Mouse (Mus musculus) heart, embryonic 13.5 days (tissue): ENCODE measurements around the gene Fen1. TPM values are rescaled to one million over a fixed set of nuclear protein-coding genes. Genes with fewer than 3 reads are reported as not detected.

Experiments used
- ATAC-seq: fragments of 200-750 bp; cut with Nextera tagmentation; 2 replicates; pipeline ENCODE4 v1.8.0; 2017; ENCODE audit warnings: moderate TSS enrichment; ENCODE audit not compliant: insufficient number of reproducible peaks, low FRiP score, low TSS enrichment; ENCODE audit errors: extremely low read depth
- H3K27ac ChIP-seq: fragments of 300-500 bp; sonication (generic); replicated peaks from 2 replicates; pipeline ENCODE4 v1.5.1; 2015; ENCODE audit warnings: moderate library complexity, mild to moderate bottlenecking, inconsistent platforms
- H3K27me3 ChIP-seq: fragments of 300-500 bp; sonication (generic); replicated peaks from 2 replicates; pipeline ENCODE4 v1.6.1; 2015; ENCODE audit warnings: mild to moderate bottlenecking, inconsistent platforms
- H3K36me3 ChIP-seq: fragments of 300-500 bp; sonication (generic); 2 replicates; pipeline ENCODE4 v1.6.1; 2015; ENCODE audit warnings: mild to moderate bottlenecking, inconsistent platforms
- H3K4me1 ChIP-seq: fragments of 300-500 bp; sonication (generic); 2 replicates; pipeline ENCODE4 v1.6.1; 2015; ENCODE audit warnings: inconsistent platforms
- H3K4me2 ChIP-seq: fragments of 300-500 bp; sonication (generic); 2 replicates; pipeline ENCODE4 v1.6.1; 2015; ENCODE audit warnings: inconsistent platforms, mild to moderate bottlenecking, moderate library complexity
- H3K4me3 ChIP-seq: fragments of 300-500 bp; sonication (generic); 2 replicates; pipeline ENCODE4 v1.5.1; 2015; ENCODE audit warnings: moderate library complexity, mild to moderate bottlenecking, inconsistent platforms
- H3K9ac ChIP-seq: fragments of 300-500 bp; sonication (generic); 2 replicates; pipeline ENCODE4 v1.6.1; 2015; ENCODE audit warnings: inconsistent platforms, mild to moderate bottlenecking, moderate library complexity
- H3K9me3 ChIP-seq: fragments of 300-500 bp; sonication (generic); 2 replicates; pipeline ENCODE4 v1.6.1; 2016; ENCODE audit warnings: inconsistent platforms
- WGBS: fragments of 180-500 bp; shearing (Covaris S2); methylation state at CpG from one replicate; pipeline ENCODE4 v1.1.7; 2015; ENCODE audit warnings: mixed read lengths; 5-methylcytosine and 5-hydroxymethylcytosine counted together
- polyA plus RNA-seq: library from polyadenylated mRNA; unstranded; fragments of >200 nt; fragmentation: Nextera tagmentation; extraction: Ambion mirVana; gene quantifications from 2 replicates; pipeline ENCODE4 v1.2.1, GENCODE M21; 2015

The Fen1 gene
- polyA plus RNA-seq, 1 experiment from 2014 or later = 49.0 TPM

DNA sequence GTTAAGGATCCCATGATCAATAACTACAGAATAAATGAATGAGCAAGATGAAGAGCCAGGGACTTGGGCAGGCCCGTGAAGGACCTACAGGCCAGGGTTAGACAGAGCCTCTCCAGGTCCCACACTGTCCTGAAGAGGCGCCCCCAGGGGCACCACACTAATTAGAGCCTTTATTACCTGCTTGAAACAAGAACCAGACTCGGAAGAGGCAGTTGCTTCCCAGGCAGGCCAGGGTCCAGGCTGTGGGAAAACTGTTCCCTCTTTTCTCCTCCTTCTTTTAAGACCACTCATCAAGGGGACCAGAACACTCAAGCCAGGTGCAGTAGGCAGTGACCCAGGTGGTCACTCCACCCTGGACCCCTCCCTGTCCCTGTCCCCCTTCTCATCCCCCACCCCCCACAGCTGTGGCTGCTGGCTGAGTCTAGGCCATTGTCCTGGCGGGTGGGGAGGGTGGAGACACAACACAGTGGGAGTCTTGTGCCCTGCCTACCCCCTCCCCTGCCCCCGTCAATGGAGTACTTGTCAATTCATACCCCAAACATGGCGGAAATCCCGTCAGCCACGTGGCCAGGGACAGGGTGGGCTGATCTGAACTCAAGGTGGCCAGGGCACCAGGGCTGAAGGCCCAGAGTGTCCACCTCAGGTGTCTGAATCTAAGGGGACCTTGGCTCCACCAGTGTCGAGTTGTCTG lies 28.5 kb upstream of the Fen1 start:
- H3K36me3 ChIP-seq = no peaks in the 10 kb centered on the region
- no peak overlapping the region; the same call in 1 of the 2 replicates for H3K9ac ChIP-seq
- ATAC-seq = no peak
- H3K4me3 ChIP-seq = no peak overlapping the region
- H3K27me3 ChIP-seq = peaks cover 7% of the 10 kb centered on the region
- H3K4me1 ChIP-seq = peaks cover 28% of the 10 kb centered on the region
- WGBS = 46% methylated on average over 9 of the region's 9 CpGs
- no peak overlapping the region for H3K4me2 ChIP-seq
- H3K27ac ChIP-seq = peak overlapping the region; percentile 48; the same call in 1 of the 2 replicates
- H3K9me3 ChIP-seq = no peaks in the 10 kb centered on the region

DNA sequence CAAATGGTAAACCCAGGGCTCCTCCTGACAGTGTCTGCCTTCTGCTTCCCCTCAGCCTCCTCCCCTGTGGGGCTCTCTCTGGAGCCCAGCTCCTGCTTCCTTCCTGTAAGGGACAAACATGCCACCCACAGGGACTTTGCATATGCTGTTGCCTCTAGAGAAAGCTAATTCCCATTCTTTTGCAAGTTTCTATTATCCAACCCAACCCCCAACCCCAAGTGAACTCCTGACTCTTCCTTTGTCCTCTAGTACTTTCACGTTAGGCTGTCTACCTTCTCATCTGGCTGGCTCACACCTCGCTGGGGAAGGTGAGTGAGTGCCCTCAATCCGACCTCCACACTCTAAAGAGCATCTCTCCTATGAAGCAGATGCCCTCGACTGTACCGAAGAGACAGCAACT lies 27.9 kb upstream of the Fen1 start:
- ATAC-seq = no peak
- no peak overlapping the region for H3K4me3 ChIP-seq
- H3K27ac ChIP-seq = peak overlapping the region; percentile 48
- H3K4me2 ChIP-seq = no peak overlapping the region
- H3K9me3 ChIP-seq = no peaks in the 10 kb centered on the region
- H3K9ac ChIP-seq = peak overlapping the region; percentile 33; the same call in 1 of the 2 replicates
- H3K27me3 ChIP-seq = peaks cover 7% of the 10 kb centered on the region
- peaks cover 27% of the 10 kb centered on the region for H3K4me1 ChIP-seq
- WGBS = 30% methylated on average over 5 of the region's 5 CpGs
- H3K36me3 ChIP-seq = no peaks in the 10 kb centered on the region

DNA sequence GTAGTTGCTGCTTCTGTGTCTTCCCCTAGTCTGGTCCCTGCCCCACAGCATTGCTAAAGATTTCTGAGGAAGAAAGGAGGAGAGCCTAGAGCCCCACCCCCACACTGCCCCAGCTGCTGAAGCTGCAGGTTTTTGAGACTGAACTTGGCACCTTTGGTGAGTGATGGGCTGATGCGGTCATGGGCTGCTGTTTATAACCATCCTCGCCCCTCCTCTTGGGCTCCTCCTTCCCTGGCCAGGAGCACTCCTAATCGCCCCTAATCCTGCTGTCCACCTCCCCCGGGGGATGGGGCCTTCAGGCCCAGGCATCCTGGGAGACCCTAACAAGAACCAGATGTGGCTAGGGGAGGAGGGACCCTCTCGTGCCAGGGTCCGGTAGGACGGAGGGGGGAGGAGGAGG lies 27.0 kb upstream of the Fen1 start:
- H3K4me1 ChIP-seq = peaks cover 30% of the 10 kb centered on the region
- peaks cover 7% of the 10 kb centered on the region for H3K27me3 ChIP-seq
- H3K4me3 ChIP-seq = no peak overlapping the region
- 21% methylated on average over 7 of the region's 7 CpGs for WGBS
- no peak overlapping the region for H3K4me2 ChIP-seq
- no peak overlapping the region for H3K9ac ChIP-seq
- no peaks in the 10 kb centered on the region for H3K9me3 ChIP-seq
- no peak for ATAC-seq
- H3K27ac ChIP-seq = peak overlapping the region; percentile 48
- no peaks in the 10 kb centered on the region for H3K36me3 ChIP-seq

DNA sequence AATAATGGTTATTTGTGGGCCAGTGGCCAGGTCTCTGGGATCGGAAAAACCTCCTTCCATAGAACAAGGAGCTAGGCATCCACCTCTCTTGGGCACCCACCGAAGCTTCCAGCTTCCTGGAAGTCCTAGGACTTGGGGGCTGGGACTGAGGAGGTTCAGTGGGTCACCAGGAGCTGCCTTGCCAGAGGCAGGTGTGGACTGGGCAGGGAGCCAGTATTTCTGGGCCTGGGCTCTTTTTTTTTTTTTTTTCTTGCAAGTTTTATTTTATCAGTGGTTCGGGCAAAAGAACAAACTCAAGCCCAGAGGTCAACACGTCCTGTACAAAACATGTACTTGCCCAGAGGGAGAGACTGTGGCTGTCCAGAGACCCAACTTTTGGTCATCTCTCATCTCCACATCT lies 21.8 kb upstream of the Fen1 start:
- Histone ChIP-seq H3K36me3 (no peaks in the 10 kb centered on the region), H3K9ac (no peak overlapping the region), H3K27me3 (no peaks in the 10 kb centered on the region; the same call in 1 of the 2 replicates), H3K9me3 (no peaks in the 10 kb centered on the region), H3K4me3 (no peak overlapping the region), H3K27ac (0 out of 2 replicates have a peak overlapping the region, but pooled peaks have one; percentile 61), H3K4me2 (peak overlapping the region; percentile 62; the same call in 1 of the 2 replicates), H3K4me1 (peaks cover 47% of the 10 kb centered on the region)
- 48% methylated on average over 4 of the region's 4 CpGs for WGBS
- no peak for ATAC-seq

DNA sequence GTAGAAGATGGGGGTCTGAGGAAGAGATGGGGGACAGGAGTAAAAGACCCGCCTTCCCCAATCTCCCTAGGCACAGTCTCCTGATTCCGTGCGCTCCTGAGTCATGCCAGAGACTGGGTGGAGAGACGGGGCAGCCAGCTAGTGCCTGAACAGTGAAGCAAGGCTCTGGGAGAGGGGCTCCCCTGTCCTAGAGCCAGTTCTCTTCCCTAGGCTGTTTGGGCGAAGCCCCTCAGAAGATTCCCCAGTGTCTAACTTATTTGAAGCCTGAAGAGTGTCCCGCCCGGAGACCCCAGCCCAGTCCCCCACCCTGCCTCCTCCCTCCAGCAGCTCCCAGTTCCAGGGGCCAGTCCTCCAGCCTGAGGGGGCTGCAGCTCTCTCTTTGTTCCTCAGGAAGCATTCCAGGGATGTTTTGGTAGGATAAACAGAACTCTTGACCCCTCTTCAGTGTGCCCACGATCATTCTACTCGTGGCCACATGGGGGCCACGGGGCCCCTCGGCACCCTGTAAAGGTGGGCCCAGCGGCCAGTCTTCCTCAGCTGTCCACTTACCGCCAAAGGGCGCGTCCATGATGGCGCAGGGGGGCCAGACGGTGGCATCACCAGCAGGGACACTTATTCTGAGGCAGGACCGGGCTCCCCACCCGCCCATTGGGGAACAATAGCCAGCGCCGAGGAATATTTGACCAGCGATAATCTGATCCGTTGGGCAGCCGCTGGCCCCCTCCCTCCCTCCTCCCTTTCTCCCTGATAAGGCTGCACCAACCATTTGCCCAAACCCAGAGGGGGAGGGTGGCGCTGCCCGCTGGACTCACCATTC lies 20.9 kb upstream of the Fen1 start:
- H3K27me3 ChIP-seq = no peaks in the 10 kb centered on the region
- H3K4me3 ChIP-seq = peak overlapping the region; percentile 37
- ATAC-seq = no peak
- WGBS = 12% methylated on average over 26 of the region's 26 CpGs
- no peaks in the 10 kb centered on the region for H3K36me3 ChIP-seq
- peak overlapping the region; percentile 62 for H3K4me2 ChIP-seq
- peak overlapping the region; percentile 61 for H3K27ac ChIP-seq
- H3K9ac ChIP-seq = peak overlapping the region; percentile 72
- H3K4me1 ChIP-seq = peaks cover 39% of the 10 kb centered on the region
- H3K9me3 ChIP-seq = no peaks in the 10 kb centered on the region

DNA sequence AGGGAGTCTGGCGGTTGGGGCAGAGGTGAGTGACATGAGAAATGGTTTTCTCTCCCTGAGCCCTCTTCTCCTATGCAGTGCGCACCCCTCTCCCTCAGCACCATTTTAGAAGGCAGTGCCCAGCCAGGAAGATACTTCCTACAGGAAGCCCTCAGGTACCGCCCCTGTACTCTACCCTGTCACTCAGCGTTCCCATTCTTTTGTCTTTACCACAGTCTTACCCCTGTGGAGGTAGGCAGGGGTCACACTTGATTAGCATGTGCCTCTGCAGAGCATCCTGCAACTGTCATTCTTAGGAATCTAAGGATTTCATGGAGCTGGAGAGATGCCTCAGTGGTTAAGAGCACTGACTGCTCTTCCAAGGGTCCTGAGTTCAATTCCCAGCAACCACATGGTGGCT lies 19.6 kb upstream of the Fen1 start:
- no peaks in the 10 kb centered on the region for H3K27me3 ChIP-seq
- H3K9me3 ChIP-seq = no peaks in the 10 kb centered on the region
- no peak overlapping the region for H3K4me2 ChIP-seq
- peaks cover 39% of the 10 kb centered on the region for H3K4me1 ChIP-seq
- no peak overlapping the region for H3K4me3 ChIP-seq
- H3K9ac ChIP-seq = no peak overlapping the region
- 69% methylated on average over 4 of the region's 4 CpGs for WGBS
- H3K27ac ChIP-seq = no peak overlapping the region
- peaks cover under 1% of the 10 kb centered on the region; the same call in 1 of the 2 replicates for H3K36me3 ChIP-seq
- no peak for ATAC-seq

DNA sequence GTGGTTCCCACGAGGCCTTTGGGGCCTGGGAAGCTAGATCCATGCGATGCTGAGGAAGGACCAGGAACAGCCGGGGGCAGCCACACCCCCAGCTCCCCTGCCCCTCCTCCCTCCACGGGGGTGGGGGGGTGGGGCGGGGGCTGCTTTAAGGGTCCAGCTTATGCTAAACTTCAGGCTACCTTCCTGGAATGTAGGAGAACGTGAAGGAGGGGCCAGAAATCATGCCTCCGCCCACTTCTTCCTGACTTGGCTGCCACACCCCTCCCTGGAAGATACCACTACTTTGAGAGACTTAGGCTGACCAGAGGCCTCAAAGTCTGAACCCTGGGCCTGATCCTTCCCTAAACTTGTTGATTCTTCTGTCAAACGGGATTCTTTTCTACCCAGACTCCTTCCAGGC lies 18.7 kb upstream of the Fen1 start:
- no peaks in the 10 kb centered on the region for H3K9me3 ChIP-seq
- H3K27me3 ChIP-seq = no peaks in the 10 kb centered on the region
- 34% methylated on average over 7 of the region's 8 CpGs for WGBS
- H3K27ac ChIP-seq = peak overlapping the region; percentile 58
- no peak overlapping the region for H3K4me3 ChIP-seq
- ATAC-seq = no peak
- no peak overlapping the region for H3K4me2 ChIP-seq
- H3K36me3 ChIP-seq = peaks cover 10% of the 10 kb centered on the region; the same call in 1 of the 2 replicates
- H3K4me1 ChIP-seq = peaks cover 39% of the 10 kb centered on the region
- H3K9ac ChIP-seq = no peak overlapping the region

DNA sequence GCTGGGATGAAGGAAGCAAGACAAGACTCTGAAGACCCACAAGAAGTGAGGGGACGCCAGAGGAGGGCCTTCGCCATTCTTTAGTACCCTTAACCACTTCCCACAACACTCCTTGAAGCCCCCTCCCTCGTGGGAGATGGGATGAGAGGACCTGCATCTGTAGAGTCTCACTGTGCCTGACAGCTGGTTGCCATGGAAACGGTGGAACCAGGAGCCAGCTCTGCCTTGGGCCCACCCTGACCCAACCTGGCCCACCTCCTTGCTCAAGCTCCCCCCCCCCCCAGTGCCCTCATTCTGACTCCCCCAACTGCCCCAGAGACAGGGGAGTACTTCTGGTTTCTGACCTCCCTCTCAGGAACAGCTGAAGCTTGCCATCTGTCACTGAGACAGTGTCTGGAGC lies 17.6 kb upstream of the Fen1 start:
- Histone ChIP-seq H3K9me3 (no peaks in the 10 kb centered on the region), H3K27me3 (no peaks in the 10 kb centered on the region), H3K4me2 (no peak overlapping the region), H3K27ac (peak overlapping the region; percentile 58; the same call in 1 of the 2 replicates), H3K4me3 (no peak overlapping the region), H3K4me1 (peaks cover 39% of the 10 kb centered on the region), H3K9ac (no peak overlapping the region), H3K36me3 (peaks cover 15% of the 10 kb centered on the region; the same call in 1 of the 2 replicates)
- ATAC-seq = no peak
- 35% methylated on average over 4 of the region's 4 CpGs for WGBS

DNA sequence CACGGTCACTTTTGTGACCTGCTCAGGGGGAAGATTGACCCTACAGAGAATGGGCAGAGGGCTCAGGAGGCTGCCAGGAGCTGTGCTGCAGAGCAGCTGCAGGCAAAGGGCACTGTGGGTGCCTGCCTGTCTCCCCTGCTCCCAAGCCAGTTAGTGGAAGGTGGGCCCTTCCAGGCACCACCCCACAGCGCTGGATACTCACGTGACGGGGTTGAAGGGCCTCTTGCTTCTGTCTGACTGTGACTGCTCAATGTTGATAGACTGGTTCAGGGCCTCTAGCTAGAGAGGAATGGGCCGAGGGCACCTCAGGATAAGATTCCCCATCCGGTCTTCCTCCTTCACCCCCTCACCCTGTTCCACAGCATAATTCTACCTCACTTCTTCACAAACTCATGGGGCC lies 15.6 kb upstream of the Fen1 start:
- Histone ChIP-seq H3K4me2 (no peak overlapping the region), H3K9ac (no peak overlapping the region), H3K4me1 (peaks cover 22% of the 10 kb centered on the region), H3K27me3 (no peaks in the 10 kb centered on the region), H3K4me3 (no peak overlapping the region), H3K9me3 (no peaks in the 10 kb centered on the region), H3K36me3 (peaks cover 15% of the 10 kb centered on the region; the same call in 1 of the 2 replicates), H3K27ac (no peak overlapping the region)
- ATAC-seq = no peak
- 58% methylated on average over 6 of the region's 6 CpGs for WGBS

DNA sequence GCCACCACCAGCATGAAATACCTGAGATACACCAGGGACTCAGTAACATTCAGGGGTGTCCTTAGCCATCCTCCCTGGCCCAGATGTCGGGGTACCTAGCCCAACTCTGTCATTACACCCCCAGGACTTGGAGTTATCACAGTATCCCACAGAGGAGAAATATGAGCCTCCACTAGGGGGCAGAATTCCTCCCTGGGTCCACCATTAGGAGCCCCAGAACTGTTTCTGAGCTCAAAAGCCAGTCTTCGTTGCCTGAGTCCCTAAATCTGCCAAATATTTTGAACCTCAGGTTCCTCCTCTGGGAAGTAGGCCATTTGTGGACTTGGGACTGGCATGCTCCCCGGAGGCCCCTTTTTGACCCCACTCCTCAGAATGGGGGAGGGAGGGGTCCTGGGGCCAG lies 15.1 kb upstream of the Fen1 start:
- Histone ChIP-seq H3K27me3 (no peaks in the 10 kb centered on the region), H3K27ac (no peak overlapping the region), H3K4me2 (no peak overlapping the region), H3K9ac (no peak overlapping the region), H3K4me3 (no peak overlapping the region), H3K36me3 (peaks cover 15% of the 10 kb centered on the region; the same call in 1 of the 2 replicates), H3K9me3 (no peaks in the 10 kb centered on the region), H3K4me1 (peaks cover 18% of the 10 kb centered on the region; the same call in 1 of the 2 replicates)
- WGBS = 49% methylated on average over 3 of the region's 3 CpGs
- no peak for ATAC-seq

DNA sequence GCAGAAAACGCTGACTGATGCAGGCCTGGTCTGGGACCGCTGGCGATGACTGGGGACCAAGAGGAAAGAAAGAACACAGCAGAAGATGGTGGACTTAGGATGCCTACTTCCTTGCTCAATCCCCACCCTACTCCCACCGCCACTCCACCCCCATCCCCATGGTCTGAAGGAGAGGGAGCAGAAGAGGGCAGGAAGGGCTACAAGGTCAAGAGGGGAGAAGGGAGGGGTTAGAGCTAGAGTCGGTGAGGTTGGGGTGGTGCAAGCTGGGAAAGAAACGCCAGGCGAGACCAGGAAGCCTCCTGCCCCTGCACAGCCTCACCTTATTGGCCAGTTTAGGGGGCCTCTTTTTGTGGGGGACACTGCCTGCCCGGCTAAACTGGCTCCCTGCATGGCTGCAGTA lies 12.1 kb upstream of the Fen1 start:
- H3K27ac ChIP-seq = no peak overlapping the region
- H3K4me1 ChIP-seq = 0 out of 2 replicates have a peak, but pooled peaks cover 4% of the 10 kb centered on the region
- peaks cover 44% of the 10 kb centered on the region for H3K36me3 ChIP-seq
- H3K4me3 ChIP-seq = no peak overlapping the region
- H3K27me3 ChIP-seq = no peaks in the 10 kb centered on the region
- 67% methylated on average over 8 of the region's 8 CpGs for WGBS
- H3K9ac ChIP-seq = no peak overlapping the region
- no peak overlapping the region for H3K4me2 ChIP-seq
- no peaks in the 10 kb centered on the region for H3K9me3 ChIP-seq
- ATAC-seq = no peak
